ENCODE assay signal across 8 mouse cellular contexts in the genomic region with DNA sequence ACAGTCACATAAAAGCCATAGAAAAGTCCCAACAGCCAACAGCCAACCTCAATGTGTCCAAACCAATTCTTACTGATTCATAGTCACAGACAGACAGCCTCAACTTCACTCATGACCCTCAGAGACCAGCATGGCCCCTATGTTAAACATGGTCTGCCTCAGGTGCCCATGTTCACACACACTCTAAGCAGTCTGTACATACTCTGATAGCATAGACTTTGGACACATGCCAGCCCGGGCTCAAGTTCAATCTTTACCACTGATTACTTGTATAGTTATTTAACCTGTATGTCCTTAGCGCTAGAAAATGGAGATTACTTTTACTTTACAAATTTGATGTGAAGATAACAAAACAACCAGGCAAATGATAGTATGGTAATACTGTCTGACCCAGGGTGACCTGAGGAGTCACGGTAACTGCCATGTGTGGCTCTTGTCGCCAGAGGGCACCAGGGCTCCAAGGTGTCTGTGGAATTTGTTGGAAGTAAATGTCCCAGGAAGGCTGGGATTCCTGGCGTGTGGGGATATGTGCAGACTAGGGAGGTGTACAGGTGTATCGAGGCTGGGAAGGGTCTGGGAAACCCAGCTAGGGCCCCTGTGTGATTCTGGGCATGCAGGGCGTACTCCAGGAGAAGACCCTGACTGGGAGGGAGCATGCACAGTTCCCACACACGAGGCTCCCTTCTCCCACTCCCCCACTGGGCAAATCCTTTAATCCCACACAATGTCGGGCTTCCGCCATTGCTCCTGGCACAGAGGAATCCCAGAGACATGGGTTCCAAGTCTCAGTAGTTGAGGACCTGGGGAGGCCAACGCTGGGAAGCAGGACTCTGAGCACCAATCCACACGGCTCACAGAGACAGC. TPM values are rescaled to one million over a fixed set of nuclear protein-coding genes. Genes with fewer than 3 reads are reported as not detected.
A peak's percentile ranks its signal among the peaks of the same experiment; 100 is the strongest.
DNase-seq lines count a peak whose midpoint lies in the region; ATAC-seq lines count a peak whose summit lies in the region.

No protein-coding gene starts in this region.

- peaks cover 2% of the 10 kb centered on the region; the same call in 1 of the 2 replicates for H3K27me3 ChIP-seq in hindbrain, embryonic 11.5 days (ENCODE audit: control insufficient read depth, insufficient read depth, low read length)

- DNase-seq in CD4-positive, CD25-positive, alpha-beta regulatory T cell, adult 2 months (ENCODE audit: low read depth, low spot score), result peak; percentile 47
- DNase-seq in cerebellum, adult 8-10 months, result peak; percentile 79
- peak; percentile 65 for DNase-seq in forelimb bud, embryonic 11.5 days (ENCODE audit: low read depth, low spot score)
- DNase-seq in hindbrain, embryonic 11.5 days (ENCODE audit: low spot score), result peak; percentile 82
- peak; percentile 46 to 54 for DNase-seq in left cerebral cortex, postnatal 25 days (ENCODE audit: low spot score in 2 of 2)
- peak; percentile 75 for DNase-seq in skeletal muscle tissue, adult 2 months (ENCODE audit: low read depth, low spot score)

- no peak overlapping the region for H3K4me2 ChIP-seq in hindbrain, embryonic 11.5 days (replicated peaks; ENCODE audit: low read depth, low read length)

- no peaks in the 10 kb centered on the region for H3K36me3 ChIP-seq in hindbrain, embryonic 11.5 days (ENCODE audit: control insufficient read depth, insufficient read depth, low read length)

- 9% methylated on average over 12 of the region's 12 CpGs for WGBS in hindbrain, embryonic 11.5 days

- no peak overlapping the region for H3K4me3 ChIP-seq in hindbrain, embryonic 11.5 days (ENCODE audit: low read depth, low read length)

- no peak for ATAC-seq in CD4-positive, CD25-positive, alpha-beta regulatory T cell, adult 4 months
- peak; percentile 40 for ATAC-seq in hindbrain, embryonic 11.5 days (ENCODE audit: low FRiP score)
- peak; percentile 24 for ATAC-seq in megakaryocyte-erythroid progenitor cell, adult 5-6 weeks (replicated peaks; ENCODE audit: low FRiP score, low TSS enrichment, poor library complexity, severe bottlenecking)

- no peaks in the 10 kb centered on the region; the same call in 1 of the 2 replicates for H3K4me1 ChIP-seq in hindbrain, embryonic 11.5 days (replicated peaks; ENCODE audit: control insufficient read depth, insufficient read depth, low read length)

- H3K9me3 ChIP-seq in hindbrain, embryonic 11.5 days (ENCODE audit: control insufficient read depth, low read length), result no peaks in the 10 kb centered on the region

- H3K9ac ChIP-seq in hindbrain, embryonic 11.5 days (ENCODE audit: low read depth, low read length), result no peak overlapping the region

- H3K27ac ChIP-seq in hindbrain, embryonic 11.5 days (ENCODE audit: low read depth, low read length), result no peak overlapping the region

- intact Hi-C loops in left cerebral cortex, postnatal 25 days (cut with DNase I), result loop anchor here (2.0 to 5.0 kb wide), 3 partner anchors 37 to 253 kb away; a partner anchor contains a TSS

RNA-seq across cellular contexts. Expression of a gene that starts 4.8 kb away (rescaled TPM):
- polyA plus RNA-seq in CD4-positive, CD25-positive, alpha-beta regulatory T cell, adult 4 months (2017; shearing (Covaris generic)), result 1 to 10 TPM in 1 of 2 experiments, not detected in 1; 1.0 TPM
- 6.2 and 7.1 TPM in 2 replicates for polyA plus RNA-seq in hindbrain, embryonic 11.5 days (2014; fragmentation: Nextera tagmentation; extraction: Ambion mirVana)
- 10 to 100 TPM; 31.7 to 40.9 TPM for total RNA-seq in left cerebral cortex, postnatal 25 days (2021)
- total RNA-seq in megakaryocyte-erythroid progenitor cell, adult 5-6 weeks (2014; fragmentation: Nextera tagmentation), result 0.68 and 4.9 TPM in 2 replicates
- total RNA-seq in megakaryocyte-erythroid progenitor cell, adult 5-6 weeks (2017), result 0.23 TPM in 1 of 2 replicates, not detected in the other

RNA-seq across cellular contexts. Expression of a gene that starts 42.9 kb away (rescaled TPM):
- polyA plus RNA-seq in CD4-positive, CD25-positive, alpha-beta regulatory T cell, adult 4 months (2017; shearing (Covaris generic)), result not detected
- 1.7 and 1.8 TPM in 2 replicates for polyA plus RNA-seq in hindbrain, embryonic 11.5 days (2014; fragmentation: Nextera tagmentation; extraction: Ambion mirVana)
- 1 to 10 TPM; 1.3 to 1.4 TPM for total RNA-seq in left cerebral cortex, postnatal 25 days (2021)
- total RNA-seq in megakaryocyte-erythroid progenitor cell, adult 5-6 weeks (2014; fragmentation: Nextera tagmentation), result not detected in 2 replicates
- not detected in 2 replicates for total RNA-seq in megakaryocyte-erythroid progenitor cell, adult 5-6 weeks (2017)

RNA-seq across cellular contexts. Expression of a gene that starts 53.8 kb away (rescaled TPM):
- not detected for polyA plus RNA-seq in CD4-positive, CD25-positive, alpha-beta regulatory T cell, adult 4 months (2017; shearing (Covaris generic))
- 27.3 and 27.9 TPM in 2 replicates for polyA plus RNA-seq in hindbrain, embryonic 11.5 days (2014; fragmentation: Nextera tagmentation; extraction: Ambion mirVana)
- 100 to 1,000 TPM; 107 to 116 TPM for total RNA-seq in left cerebral cortex, postnatal 25 days (2021)
- total RNA-seq in megakaryocyte-erythroid progenitor cell, adult 5-6 weeks (2014; fragmentation: Nextera tagmentation), result not detected in 2 replicates
- 2.8 TPM in 1 of 2 replicates, not detected in the other for total RNA-seq in megakaryocyte-erythroid progenitor cell, adult 5-6 weeks (2017)

RNA-seq across cellular contexts. Expression of a gene that starts 57.6 kb away (rescaled TPM):
- 10 to 100 TPM; 91.3 to 92.4 TPM for polyA plus RNA-seq in CD4-positive, CD25-positive, alpha-beta regulatory T cell, adult 4 months (2017; shearing (Covaris generic))
- 233 and 246 TPM in 2 replicates for polyA plus RNA-seq in hindbrain, embryonic 11.5 days (2014; fragmentation: Nextera tagmentation; extraction: Ambion mirVana)
- total RNA-seq in left cerebral cortex, postnatal 25 days (2021), result 100 to 1,000 TPM; 460 to 484 TPM
- total RNA-seq in megakaryocyte-erythroid progenitor cell, adult 5-6 weeks (2014; fragmentation: Nextera tagmentation), result 164 and 195 TPM in 2 replicates
- 40.6 and 60.1 TPM in 2 replicates for total RNA-seq in megakaryocyte-erythroid progenitor cell, adult 5-6 weeks (2017)

Comparison
In these comparisons a context has a peak if more than half of its experiments do, and no peak if none do; other contexts are left out.
1. RNA of a gene that starts 4.8 kb away (total RNA-seq): 31.7 to 40.9 TPM in left cerebral cortex, postnatal 25 days; 0.23 to 4.9 TPM in megakaryocyte-erythroid progenitor cell, adult 5-6 weeks; every median in the first group is over 4 times any median in the second.
2. RNA of a gene that starts 53.8 kb away (total RNA-seq): 107 to 116 TPM in left cerebral cortex, postnatal 25 days; 2.8 TPM in megakaryocyte-erythroid progenitor cell, adult 5-6 weeks; every median in the first group is over 10 times any median in the second.
3. Peak in every context shown above with its lines, with median percentiles within 50 percentile points of each other: DNase-seq.